Mouse (Mus musculus) limb, embryonic 14.5 days (tissue): ENCODE data around the gene Rasd1. TPM values are rescaled to one million over a fixed set of nuclear protein-coding genes. Genes with fewer than 3 reads are reported as not detected.

Source experiments
- ATAC-seq: fragments of 200-750 bp; cut with Nextera tagmentation; 2 replicates; pipeline ENCODE4 v1.8.0; 2017; ENCODE audit warnings: low read depth, moderate number of reproducible peaks, moderate TSS enrichment; ENCODE audit not compliant: low FRiP score
- DNase-seq: peaks from one replicate; pipeline ENCODE4 v3.0.0-alpha.2; 2015; ENCODE audit warnings: low spot score
- H3K27ac ChIP-seq: fragments of 300-500 bp; sonication (generic); replicated peaks from 2 replicates; pipeline ENCODE4 v1.5.1; 2014; ENCODE audit warnings: low read depth, mild to moderate bottlenecking, low read length, moderate library complexity, mixed read lengths
- H3K27me3 ChIP-seq: fragments of 300-500 bp; sonication (generic); 2 replicates; pipeline ENCODE4 v1.6.1; 2014; ENCODE audit warnings: low read length, mixed read lengths; ENCODE audit not compliant: control insufficient read depth, insufficient read depth
- H3K36me3 ChIP-seq: fragments of 300-500 bp; sonication (generic); 2 replicates; pipeline ENCODE4 v1.6.1; 2014; ENCODE audit warnings: mild to moderate bottlenecking, low read length, moderate library complexity, mixed read lengths; ENCODE audit not compliant: control insufficient read depth, insufficient read depth
- H3K4me1 ChIP-seq: fragments of 300-500 bp; sonication (generic); 2 replicates; pipeline ENCODE4 v1.6.1; 2014; ENCODE audit warnings: antibody characterized with exemption, low read length, mixed read lengths; ENCODE audit not compliant: control insufficient read depth, insufficient read depth
- H3K4me2 ChIP-seq: fragments of 300-500 bp; sonication (generic); replicated peaks from 2 replicates; pipeline ENCODE4 v1.6.1; 2014; ENCODE audit warnings: low read depth, mild to moderate bottlenecking, low read length, moderate library complexity; ENCODE audit not compliant: severe bottlenecking
- H3K4me3 ChIP-seq: fragments of 300-500 bp; sonication (generic); replicated peaks from 2 replicates; pipeline ENCODE4 v1.5.1; 2014; ENCODE audit warnings: low read length
- H3K9ac ChIP-seq: fragments of 300-500 bp; sonication (generic); 2 replicates; pipeline ENCODE4 v1.6.1; 2014; ENCODE audit warnings: mild to moderate bottlenecking, low read depth, low read length, moderate library complexity; ENCODE audit not compliant: severe bottlenecking
- H3K9me3 ChIP-seq: fragments of 300-500 bp; sonication (generic); 2 replicates; pipeline ENCODE4 v1.6.1; 2016; ENCODE audit warnings: low read length; ENCODE audit not compliant: control insufficient read depth
- POLR2A ChIP-seq: fragments of 200-500 bp; IDR thresholded peaks from 2 replicates; pipeline ENCODE4 v1.8.0; 2012; ENCODE audit warnings: inconsistent platforms, mild to moderate bottlenecking, moderate library complexity, borderline replicate concordance; ENCODE audit not compliant: insufficient read depth, insufficient read length; ENCODE audit errors: extremely low read depth
- WGBS: fragments of 180-500 bp; shearing (Covaris S2); extraction: QIAGEN DNeasy Blood & Tissue Kit; methylation state at CpG from one replicate; pipeline ENCODE4 v1.1.7; 2014; 5-methylcytosine and 5-hydroxymethylcytosine counted together
- polyA plus RNA-seq, 2 experiments: library from polyadenylated mRNA; depleted of rRNA in 1 of 2; stranded (reverse) in 1 of 2; unstranded in 1 of 2; fragments of >200 nt; fragmentation: Nextera tagmentation in 1 of 2; extraction: Ambion mirVana in 1 of 2; gene quantifications; 2 replicates each; pipeline versions ENCODE4 v1.2.1 to v1.2.3; 2012 to 2014

Rasd1 gene
- polyA plus RNA-seq, 2 experiments: 1.4 to 1.6 TPM

- H3K4me3 ChIP-seq: peak overlapping the region; percentile 44
- peaks cover 26% of the 10 kb centered on the region for H3K27me3 ChIP-seq
- peak; percentile 78 for ATAC-seq
- 0 out of 2 replicates have a peak overlapping the region, but pooled peaks have one; percentile 28 for H3K27ac ChIP-seq
- peaks cover 17% of the 10 kb centered on the region for H3K4me1 ChIP-seq
- no peaks in the 10 kb centered on the region for H3K9me3 ChIP-seq
- WGBS: 26% methylated on average over 25 of the region's 25 CpGs
- H3K4me2 ChIP-seq: peak overlapping the region; percentile 97
- peak overlapping the region; percentile 58 for H3K9ac ChIP-seq
- peaks cover 16% of the 10 kb centered on the region for H3K36me3 ChIP-seq
- no peak for TF ChIP-seq POLR2A
- peak; percentile 68 for DNase-seq
Observed at GRCm38 (mm10) chr11:59965227-59966101, 720 bp upstream of the Rasd1 start.

- Histone ChIP-seq H3K9ac (peak overlapping the region; percentile 58), H3K9me3 (no peaks in the 10 kb centered on the region), H3K27me3 (peaks cover 26% of the 10 kb centered on the region), H3K36me3 (peaks cover 17% of the 10 kb centered on the region), H3K4me2 (peak overlapping the region; percentile 97), H3K27ac (0 out of 2 replicates have a peak overlapping the region, but pooled peaks have one; percentile 28), H3K4me3 (peak overlapping the region; percentile 44), H3K4me1 (peaks cover 17% of the 10 kb centered on the region)
- 2% methylated on average over 33 of the region's 33 CpGs for WGBS
- TF ChIP-seq POLR2A: no peak
- no peak for ATAC-seq
- DNase-seq: no peak
Observed at GRCm38 (mm10) chr11:59964163-59964758, 483 bp downstream of the Rasd1 start.

GRCm38 (mm10) chr11:59963364-59964162 lies 1.2 kb downstream of the Rasd1 start:
- no peak for TF ChIP-seq POLR2A
- Histone ChIP-seq H3K4me1 (peaks cover 17% of the 10 kb centered on the region), H3K4me2 (peak overlapping the region; percentile 97), H3K4me3 (peak overlapping the region; percentile 44), H3K9me3 (no peaks in the 10 kb centered on the region), H3K9ac (peak overlapping the region; percentile 58), H3K27ac (no peak overlapping the region), H3K36me3 (peaks cover 17% of the 10 kb centered on the region), H3K27me3 (peaks cover 26% of the 10 kb centered on the region)
- DNase-seq (no peak), ATAC-seq (no peak)
- 11% methylated on average over 34 of the region's 34 CpGs for WGBS

- Histone ChIP-seq H3K36me3 (peaks cover 20% of the 10 kb centered on the region), H3K4me3 (no peak overlapping the region), H3K4me1 (peaks cover 17% of the 10 kb centered on the region), H3K27me3 (peaks cover 26% of the 10 kb centered on the region), H3K4me2 (no peak overlapping the region), H3K27ac (no peak overlapping the region), H3K9ac (no peak overlapping the region), H3K9me3 (no peaks in the 10 kb centered on the region)
- DNase-seq (no peak), ATAC-seq (no peak)
- no peak for TF ChIP-seq POLR2A
- 77% methylated on average over 3 of the region's 3 CpGs for WGBS
Observed at GRCm38 (mm10) chr11:59962590-59962989, 2.2 kb downstream of the Rasd1 start.

- ATAC-seq (no peak), DNase-seq (no peak)
- peaks cover 26% of the 10 kb centered on the region for H3K27me3 ChIP-seq
- no peaks in the 10 kb centered on the region for H3K9me3 ChIP-seq
- no peak overlapping the region for H3K9ac ChIP-seq
- H3K4me2 ChIP-seq: no peak overlapping the region
- no peak for TF ChIP-seq POLR2A
- peaks cover 29% of the 10 kb centered on the region for H3K36me3 ChIP-seq
- no peak overlapping the region for H3K27ac ChIP-seq
- H3K4me1 ChIP-seq: peaks cover 17% of the 10 kb centered on the region
- H3K4me3 ChIP-seq: no peak overlapping the region
- WGBS: 78% methylated on average over 9 of the region's 9 CpGs
Observed at GRCm38 (mm10) chr11:59961338-59961875, 3.3 kb downstream of the Rasd1 start.
